Mouse (Mus musculus) C2C12 (cell line): ENCODE results near the gene Alpl.

Experiments
- CEBPB ChIP-seq: IDR thresholded peaks from one replicate; pipeline ENCODE4 v1.6.1; 2011; ENCODE audit warnings: low read depth, mild to moderate bottlenecking, control low read depth, moderate library complexity
- CTCF ChIP-seq: IDR thresholded peaks from one replicate; pipeline ENCODE4 v1.5.1; 2011; ENCODE audit not compliant: control insufficient read depth, insufficient read depth, insufficient read length
- MAX ChIP-seq: IDR thresholded peaks from one replicate; pipeline ENCODE4 v1.6.1; 2011; ENCODE audit warnings: mild to moderate bottlenecking, control low read depth
- MYOD1 ChIP-seq: IDR thresholded peaks from one replicate; pipeline ENCODE4 v1.6.1; 2011; ENCODE audit warnings: low read depth; ENCODE audit not compliant: control insufficient read depth, insufficient read length
- MYOG ChIP-seq: IDR thresholded peaks from one replicate; pipeline ENCODE4 v1.6.1; 2011; ENCODE audit not compliant: control insufficient read depth, insufficient read length; ENCODE audit errors: extremely low read depth
- USF1 ChIP-seq: IDR thresholded peaks from one replicate; pipeline ENCODE4 v1.6.1; 2011; ENCODE audit warnings: low read depth, mild to moderate bottlenecking, control low read depth, moderate library complexity

- no peak for TF ChIP-seq CTCF
- TF ChIP-seq MYOG = no peak
- TF ChIP-seq MAX = no peak
- no peak for TF ChIP-seq USF1
- TF ChIP-seq MYOD1 = no peak
- TF ChIP-seq CEBPB = no peak
These were observed 854 bp upstream of the Alpl start for GRCm38 (mm10) chr4:137797038-137797437.
